Mouse (Mus musculus): ENCODE results near the gene Gabbr2.

GRCm38 (mm10) chr4:46791268-46791951 lies 200.3 kb downstream of the Gabbr2 start:
- TF ChIP-seq CTCF (IDR thresholded peaks at IDR 0.05; ENCODE audit: control insufficient read depth, insufficient read depth, insufficient read length) (no peak), USF1 (IDR thresholded peaks at IDR 0.05; ENCODE audit: low read depth) (no peak)

All from C2C12 (cell line).